Mouse (Mus musculus): Measurements from ENCODE around the gene Srsf5.

- no peak for TF ChIP-seq EP300 (IDR thresholded peaks at IDR 0.05; ENCODE audit: low read depth)
- TF ChIP-seq CTCF (IDR thresholded peaks at IDR 0.05; ENCODE audit: low read depth), result no peak
Measured at GRCm38 (mm10) chr12:80988286-80988685, 43.0 kb downstream of the Srsf5 start.
